Comparison of ENCODE assay signal across 8 mouse cellular contexts in genomic region chr14:57920568-57921310, GRCm38 (mm10). TPM values are rescaled to one million over a fixed set of nuclear protein-coding genes. Genes with fewer than 3 reads are reported as not detected.
DNase-seq lines count a peak whose midpoint lies in the region; ATAC-seq and TF ChIP-seq lines count a peak whose summit lies in the region.

No protein-coding gene starts in this region.

- TF ChIP-seq CTCF in lung, adult 2 months (IDR thresholded peaks at IDR 0.05; ENCODE audit: insufficient read depth, low read length) = no peak

- H3K4me3 ChIP-seq in forebrain, embryonic 10.5 days = no peak overlapping the region
- no peak overlapping the region for H3K4me3 ChIP-seq in forebrain, embryonic 13.5 days
- no peak overlapping the region for H3K4me3 ChIP-seq in lung, embryonic 16.5 days (ENCODE audit: low read length)
- no peak overlapping the region for H3K4me3 ChIP-seq in lung, adult 2 months (replicated peaks; ENCODE audit: extremely low read depth, low read depth, low read length)
- H3K4me3 ChIP-seq in embryonic facial prominence, embryonic 11.5 days (ENCODE audit: low read depth, low read length) = no peak overlapping the region
- H3K4me3 ChIP-seq in liver, embryonic 11.5 days (ENCODE audit: low read depth, low read length) = no peak overlapping the region

- DNase-seq in forebrain, embryonic 10.5 days (ENCODE audit: extremely low spot score, low spot score) = no peak
- no peak for DNase-seq in lung, adult 2 months
- no peak for DNase-seq in embryonic facial prominence, embryonic 11.5 days (ENCODE audit: low spot score)
- DNase-seq in left cerebral cortex, postnatal 36 days (ENCODE audit: low spot score in 2 of 2) = peak; percentile 18 to 40
- DNase-seq in liver = no peak
- no peak for DNase-seq in liver, embryonic 11.5 days (ENCODE audit: low spot score)

- H3K4me2 ChIP-seq in forebrain, embryonic 13.5 days = no peak overlapping the region
- H3K4me2 ChIP-seq in lung, embryonic 16.5 days (ENCODE audit: low read depth, low read length) = no peak overlapping the region
- no peak overlapping the region for H3K4me2 ChIP-seq in embryonic facial prominence, embryonic 11.5 days (ENCODE audit: low read depth, low read length)
- no peak overlapping the region for H3K4me2 ChIP-seq in liver, embryonic 11.5 days

- no peaks in the 10 kb centered on the region for H3K27me3 ChIP-seq in forebrain, embryonic 10.5 days (ENCODE audit: poor library complexity, severe bottlenecking)
- H3K27me3 ChIP-seq in forebrain, embryonic 13.5 days = no peaks in the 10 kb centered on the region
- H3K27me3 ChIP-seq in lung, embryonic 16.5 days (ENCODE audit: control insufficient read depth, insufficient read depth, low read depth, low read length) = no peaks in the 10 kb centered on the region
- H3K27me3 ChIP-seq in embryonic facial prominence, embryonic 11.5 days (ENCODE audit: control insufficient read depth, insufficient read depth, low read length) = no peaks in the 10 kb centered on the region
- no peaks in the 10 kb centered on the region for H3K27me3 ChIP-seq in liver, embryonic 11.5 days (replicated peaks; ENCODE audit: control insufficient read depth, insufficient read depth, low read length)

- peak overlapping the region; percentile 64 for H3K27ac ChIP-seq in forebrain, embryonic 10.5 days
- H3K27ac ChIP-seq in forebrain, embryonic 13.5 days = no peak overlapping the region
- H3K27ac ChIP-seq in lung, embryonic 16.5 days (ENCODE audit: low read length) = peak overlapping the region; percentile 50
- H3K27ac ChIP-seq in embryonic facial prominence, embryonic 11.5 days (replicated peaks; ENCODE audit: low read depth, low read length) = peak overlapping the region; percentile 56; the same call in 1 of the 2 replicates
- H3K27ac ChIP-seq in liver, embryonic 11.5 days (ENCODE audit: low read depth, low read length) = no peak overlapping the region

- no peak for ATAC-seq in forebrain, embryonic 13.5 days
- no peak for ATAC-seq in lung, embryonic 16.5 days (ENCODE audit: low read depth)
- no peak for ATAC-seq in embryonic facial prominence, embryonic 11.5 days (replicated peaks; ENCODE audit: insufficient number of reproducible peaks, low FRiP score, low TSS enrichment, low read depth)
- ATAC-seq in liver, embryonic 11.5 days (replicated peaks; ENCODE audit: low FRiP score) = no peak

- H3K9me3 ChIP-seq in forebrain, embryonic 10.5 days = no peaks in the 10 kb centered on the region; the same call in 1 of the 2 replicates
- H3K9me3 ChIP-seq in forebrain, embryonic 13.5 days (replicated peaks) = 0 out of 2 replicates have a peak, but pooled peaks cover 4% of the 10 kb centered on the region
- peaks cover 3% of the 10 kb centered on the region for H3K9me3 ChIP-seq in lung, embryonic 16.5 days (ENCODE audit: control insufficient read depth, low read length)
- no peaks in the 10 kb centered on the region for H3K9me3 ChIP-seq in embryonic facial prominence, embryonic 11.5 days (replicated peaks; ENCODE audit: control insufficient read depth, low read length)
- no peaks in the 10 kb centered on the region for H3K9me3 ChIP-seq in liver, embryonic 11.5 days (ENCODE audit: control insufficient read depth, low read length)

- no peak for TF ChIP-seq POLR2A in lung, adult 2 months (IDR thresholded peaks at IDR 0.05; ENCODE audit: borderline replicate concordance, extremely low read depth, low read depth, low read length)

- peaks cover 14% of the 10 kb centered on the region for H3K4me1 ChIP-seq in forebrain, embryonic 10.5 days
- peaks cover 8% of the 10 kb centered on the region for H3K4me1 ChIP-seq in forebrain, embryonic 13.5 days
- H3K4me1 ChIP-seq in lung, embryonic 16.5 days (replicated peaks; ENCODE audit: control insufficient read depth, insufficient read depth, low read length) = no peaks in the 10 kb centered on the region
- H3K4me1 ChIP-seq in lung, adult 2 months (ENCODE audit: control insufficient read depth, insufficient read depth, low read length) = no peaks in the 10 kb centered on the region
- no peaks in the 10 kb centered on the region; the same call in 1 of the 2 replicates for H3K4me1 ChIP-seq in embryonic facial prominence, embryonic 11.5 days (ENCODE audit: control insufficient read depth, insufficient read depth, low read length)
- H3K4me1 ChIP-seq in liver, embryonic 11.5 days (replicated peaks; ENCODE audit: control insufficient read depth, insufficient read depth, low read length) = no peaks in the 10 kb centered on the region; the same call in 1 of the 2 replicates

- 87% methylated on average over 18 of the region's 18 CpGs for WGBS in forebrain, embryonic 10.5 days
- 85% methylated on average over 18 of the region's 18 CpGs for WGBS in forebrain, embryonic 13.5 days
- 74% methylated on average over 18 of the region's 18 CpGs for WGBS in lung, embryonic 16.5 days
- WGBS in lung, adult 2 months = 64% methylated on average over 18 of the region's 18 CpGs
- WGBS in embryonic facial prominence, embryonic 11.5 days = 77% methylated on average over 18 of the region's 18 CpGs
- WGBS in liver, embryonic 11.5 days = 82% methylated on average over 18 of the region's 18 CpGs

- H3K9ac ChIP-seq in forebrain, embryonic 13.5 days = no peak overlapping the region
- no peak overlapping the region for H3K9ac ChIP-seq in lung, embryonic 16.5 days (ENCODE audit: low read length)
- no peak overlapping the region for H3K9ac ChIP-seq in embryonic facial prominence, embryonic 11.5 days (replicated peaks; ENCODE audit: low read length)
- H3K9ac ChIP-seq in liver, embryonic 11.5 days (ENCODE audit: low read depth, low read length) = no peak overlapping the region

- peaks cover 35% of the 10 kb centered on the region for H3K36me3 ChIP-seq in forebrain, embryonic 10.5 days (replicated peaks)
- peaks cover 43% of the 10 kb centered on the region for H3K36me3 ChIP-seq in forebrain, embryonic 13.5 days (ENCODE audit: poor library complexity, severe bottlenecking)
- peaks cover 30% of the 10 kb centered on the region for H3K36me3 ChIP-seq in lung, embryonic 16.5 days (ENCODE audit: control insufficient read depth, insufficient read depth, low read length)
- H3K36me3 ChIP-seq in embryonic facial prominence, embryonic 11.5 days (replicated peaks; ENCODE audit: control insufficient read depth, insufficient read depth, low read depth, low read length) = peaks cover 3% of the 10 kb centered on the region
- peaks cover 12% of the 10 kb centered on the region for H3K36me3 ChIP-seq in liver, embryonic 11.5 days (ENCODE audit: control insufficient read depth, insufficient read depth, low read length)

- intact Hi-C loops in left cerebral cortex, postnatal 36 days (cut with DNase I) = no loop called here

RNA-seq across cellular contexts. Expression of gene Zdhhc20, which starts 30.7 kb away (rescaled TPM):
- 50.3 and 54.2 TPM in 2 replicates for polyA plus RNA-seq in forebrain, embryonic 10.5 days (2016; fragmentation: Nextera tagmentation; extraction: Ambion mirVana)
- polyA plus RNA-seq in forebrain, embryonic 13.5 days (2015; fragmentation: Nextera tagmentation; extraction: Ambion mirVana) = 54.2 and 55.1 TPM in 2 replicates
- 72.3 and 76.2 TPM in 2 replicates for polyA plus RNA-seq in lung, embryonic 16.5 days (2015; fragmentation: Nextera tagmentation; extraction: Ambion mirVana)
- 6.2 and 9.4 TPM in 2 replicates for polyA plus RNA-seq in lung, adult 2 months (2012; rRNA removed)
- 56.9 and 64.4 TPM in 2 replicates for polyA plus RNA-seq in embryonic facial prominence, embryonic 11.5 days (2014; fragmentation: Nextera tagmentation; extraction: Ambion mirVana)
- 10 to 100 TPM; 31.0 to 42.4 TPM for total RNA-seq in left cerebral cortex, postnatal 36 days (2021)
- 31.1 and 32.2 TPM in 2 replicates for polyA plus RNA-seq in liver, embryonic 11.5 days (2014; fragmentation: Nextera tagmentation; extraction: Ambion mirVana)

Comparison
In these comparisons a context has a peak if more than half of its experiments do, and no peak if none do; other contexts are left out.
1. H3K27ac ChIP-seq: peak in forebrain, embryonic 10.5 days (single experiment), lung, embryonic 16.5 days (single experiment) and embryonic facial prominence, embryonic 11.5 days (single experiment); none in forebrain, embryonic 13.5 days (single experiment) and liver, embryonic 11.5 days (single experiment).
2. DNase-seq: peak in left cerebral cortex, postnatal 36 days (2 of 2); none in forebrain, embryonic 10.5 days (single experiment), lung, adult 2 months (single experiment), embryonic facial prominence, embryonic 11.5 days (single experiment), liver (single experiment) and liver, embryonic 11.5 days (single experiment).